Mouse (Mus musculus) testis, adult 2 months (tissue): ENCODE measurements around the gene Tnrc6c.

Source experiments
- CTCF ChIP-seq: fragments of 200-500 bp; IDR thresholded peaks from 2 replicates; pipeline ENCODE4 v1.5.1; 2012; ENCODE audit warnings: low read depth, mild to moderate bottlenecking, inconsistent platforms, low read length, moderate library complexity; ENCODE audit not compliant: control insufficient read depth, insufficient read depth, insufficient replicate concordance
- POLR2A ChIP-seq: fragments of 200-500 bp; IDR thresholded peaks from 2 replicates; pipeline ENCODE4 v1.6.1; 2012; ENCODE audit warnings: low read depth, mild to moderate bottlenecking, inconsistent platforms, low read length, moderate library complexity; ENCODE audit not compliant: control insufficient read depth

DNA sequence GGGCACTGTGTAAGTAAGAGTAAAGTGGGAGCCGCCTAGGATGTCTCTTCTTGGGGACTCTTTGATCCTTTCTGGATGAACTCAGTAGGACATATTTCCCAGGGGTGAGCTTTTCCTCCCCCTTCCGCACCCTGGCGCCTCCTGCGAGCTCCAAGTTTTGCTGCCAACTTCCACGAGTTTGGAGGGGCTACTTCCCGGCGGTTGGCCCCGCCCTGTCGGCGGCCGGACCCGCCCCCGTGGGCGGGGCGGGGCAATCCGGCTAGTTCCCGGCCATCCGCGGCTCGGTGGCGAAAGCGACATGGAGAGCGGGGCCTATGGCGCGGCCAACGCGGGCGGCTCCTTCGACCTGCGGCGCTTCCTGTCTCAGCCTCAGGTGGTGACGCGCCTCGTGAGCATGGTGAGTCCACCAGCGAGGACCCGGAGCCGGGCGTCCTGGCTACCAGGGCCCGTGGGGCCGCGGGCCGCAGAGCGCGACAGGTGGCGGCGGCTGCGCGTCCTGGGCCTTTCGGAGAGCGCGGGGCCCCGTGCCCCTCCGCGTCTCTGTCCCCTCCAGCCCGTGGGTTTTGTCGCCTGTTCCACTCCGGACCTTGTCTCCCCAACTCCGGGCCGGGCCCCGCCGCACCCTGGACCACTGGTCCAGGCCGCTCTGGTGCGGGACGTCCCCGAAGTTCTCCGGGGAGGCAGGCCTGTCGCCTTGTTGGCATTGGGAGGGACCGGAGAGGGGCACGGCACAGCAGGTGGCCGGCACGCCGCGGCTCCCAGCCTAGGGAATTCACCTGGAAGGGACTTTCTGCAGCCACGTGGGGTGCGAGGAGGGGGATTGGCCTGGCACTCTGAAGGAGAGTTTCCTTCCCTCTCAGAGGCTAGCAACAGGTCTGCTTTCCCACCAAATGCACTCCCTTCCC lies 155.6 kb downstream of the Tnrc6c start, which contains the start of the genes Gm20708 and Syngr2:
- TF ChIP-seq POLR2A (peak; percentile 55), CTCF (no peak)
